Mouse (Mus musculus) midbrain, postnatal 0 days (tissue): Measurements from ENCODE around the gene Ehd4. TPM values are rescaled to one million over a fixed set of nuclear protein-coding genes. Genes with fewer than 3 reads are reported as not detected.

Experiments
- ATAC-seq: fragments of 200-750 bp; cut with Nextera tagmentation; 2 replicates; pipeline ENCODE4 v1.8.0; 2017; ENCODE audit warnings: moderate number of reproducible peaks, mild to moderate bottlenecking, moderate TSS enrichment, moderate library complexity; ENCODE audit not compliant: low FRiP score
- DNase-seq: peaks from one replicate; pipeline ENCODE4 v3.0.0-alpha.2; 2015; ENCODE audit warnings: low spot score
- H3K27ac ChIP-seq: fragments of 300-500 bp; sonication (generic); 2 replicates; pipeline ENCODE4 v1.5.1; 2014; ENCODE audit warnings: low read depth, mild to moderate bottlenecking, low read length, mixed read lengths
- H3K27me3 ChIP-seq: fragments of 300-500 bp; sonication (generic); 2 replicates; pipeline ENCODE4 v1.6.1; 2014; ENCODE audit warnings: low read length, control low read depth, mixed read lengths; ENCODE audit not compliant: insufficient read depth
- H3K36me3 ChIP-seq: fragments of 300-500 bp; sonication (generic); 2 replicates; pipeline ENCODE4 v1.6.1; 2014; ENCODE audit warnings: low read length, control low read depth, mixed read lengths; ENCODE audit not compliant: insufficient read depth
- H3K4me1 ChIP-seq: fragments of 300-500 bp; sonication (generic); 2 replicates; pipeline ENCODE4 v1.6.1; 2014; ENCODE audit warnings: mild to moderate bottlenecking, control low read depth, antibody characterized with exemption, low read length, mixed read lengths; ENCODE audit not compliant: insufficient read depth
- H3K4me2 ChIP-seq: fragments of 300-500 bp; sonication (generic); 2 replicates; pipeline ENCODE4 v1.6.1; 2014; ENCODE audit warnings: low read depth, mild to moderate bottlenecking, low read length, mixed read lengths; ENCODE audit not compliant: poor library complexity, severe bottlenecking
- H3K4me3 ChIP-seq: fragments of 300-500 bp; sonication (generic); 2 replicates; pipeline ENCODE4 v1.5.1; 2014; ENCODE audit warnings: low read depth, mild to moderate bottlenecking, low read length, moderate library complexity
- H3K9ac ChIP-seq: fragments of 300-500 bp; sonication (generic); replicated peaks from 2 replicates; pipeline ENCODE4 v1.6.1; 2014; ENCODE audit warnings: mild to moderate bottlenecking, low read length, moderate library complexity, mixed read lengths; ENCODE audit not compliant: poor library complexity, severe bottlenecking
- H3K9me3 ChIP-seq: fragments of 300-500 bp; sonication (generic); 2 replicates; pipeline ENCODE4 v1.6.1; 2016; ENCODE audit warnings: low read length, control low read depth
- CTCF ChIP-seq: IDR thresholded peaks from 2 replicates; pipeline ENCODE4 v1.5.1; 2016; ENCODE audit warnings: antibody characterized with exemption, mild to moderate bottlenecking
- WGBS: fragments of 180-500 bp; shearing (Covaris S2); extraction: QIAGEN DNeasy Blood & Tissue Kit; methylation state at CpG from one replicate; pipeline ENCODE4 v1.1.7; 2014; 5-methylcytosine and 5-hydroxymethylcytosine counted together
- polyA plus RNA-seq: library from polyadenylated mRNA; unstranded; fragments of >200 nt; fragmentation: Nextera tagmentation; extraction: Ambion mirVana; gene quantifications from 2 replicates; pipeline ENCODE4 v1.2.1, GENCODE M21; 2015
- total RNA-seq: library from RNA; depleted of rRNA; stranded (reverse); fragments of >200 nt; gene quantifications from 2 replicates; pipeline ENCODE4 v1.2.3, GENCODE M21; 2014

Ehd4 gene
- total and polyA plus RNA-seq, 2 experiments from 2014 or later = 9.5 to 16.2 TPM

- H3K27me3 ChIP-seq = no peaks in the 10 kb centered on the region
- WGBS = 82% methylated on average over 4 of the region's 4 CpGs
- no peak for TF ChIP-seq CTCF
- no peaks in the 10 kb centered on the region for H3K36me3 ChIP-seq
- no peak overlapping the region for H3K27ac ChIP-seq
- H3K4me1 ChIP-seq = no peaks in the 10 kb centered on the region
- no peak overlapping the region for H3K4me3 ChIP-seq
- ATAC-seq (no peak), DNase-seq (no peak)
- no peak overlapping the region for H3K9ac ChIP-seq
- no peak overlapping the region for H3K4me2 ChIP-seq
- H3K9me3 ChIP-seq = no peaks in the 10 kb centered on the region
Observed at GRCm38 (mm10) chr2:120114977-120115376, 39.4 kb downstream of the Ehd4 start.

- Histone ChIP-seq H3K9me3 (no peaks in the 10 kb centered on the region), H3K36me3 (no peaks in the 10 kb centered on the region), H3K4me3 (no peak overlapping the region), H3K4me2 (no peak overlapping the region), H3K27me3 (no peaks in the 10 kb centered on the region), H3K9ac (no peak overlapping the region), H3K4me1 (no peaks in the 10 kb centered on the region), H3K27ac (no peak overlapping the region)
- ATAC-seq (no peak), DNase-seq (no peak)
- 89% methylated on average over 3 of the region's 3 CpGs for WGBS
- no peak for TF ChIP-seq CTCF
Observed at GRCm38 (mm10) chr2:120113963-120114362, 40.4 kb downstream of the Ehd4 start.

- ATAC-seq (no peak), DNase-seq (no peak)
- no peaks in the 10 kb centered on the region for H3K27me3 ChIP-seq
- 91% methylated on average over 6 of the region's 6 CpGs for WGBS
- H3K9ac ChIP-seq = no peak overlapping the region
- TF ChIP-seq CTCF = no peak
- H3K4me3 ChIP-seq = no peak overlapping the region
- H3K4me2 ChIP-seq = no peak overlapping the region
- no peaks in the 10 kb centered on the region for H3K36me3 ChIP-seq
- no peaks in the 10 kb centered on the region for H3K9me3 ChIP-seq
- H3K27ac ChIP-seq = no peak overlapping the region
- H3K4me1 ChIP-seq = no peaks in the 10 kb centered on the region
Observed at GRCm38 (mm10) chr2:120113476-120113875, 40.9 kb downstream of the Ehd4 start.

- Histone ChIP-seq H3K27me3 (no peaks in the 10 kb centered on the region), H3K4me2 (no peak overlapping the region), H3K27ac (no peak overlapping the region), H3K9me3 (no peaks in the 10 kb centered on the region), H3K9ac (no peak overlapping the region), H3K4me1 (no peaks in the 10 kb centered on the region), H3K4me3 (no peak overlapping the region), H3K36me3 (no peaks in the 10 kb centered on the region)
- DNase-seq (no peak), ATAC-seq (no peak)
- no peak for TF ChIP-seq CTCF
- WGBS = 57% methylated on average over 4 of the region's 4 CpGs
Observed at GRCm38 (mm10) chr2:120111596-120111995, 42.8 kb downstream of the Ehd4 start.

GRCm38 (mm10) chr2:120111172-120111571, 43.2 kb downstream of the Ehd4 start:
- Histone ChIP-seq H3K4me3 (no peak overlapping the region), H3K9me3 (no peaks in the 10 kb centered on the region), H3K27me3 (no peaks in the 10 kb centered on the region), H3K9ac (no peak overlapping the region), H3K4me2 (no peak overlapping the region), H3K27ac (no peak overlapping the region), H3K4me1 (no peaks in the 10 kb centered on the region), H3K36me3 (no peaks in the 10 kb centered on the region)
- ATAC-seq = no peak
- WGBS = 77% methylated on average over 3 of the region's 3 CpGs
- no peak for TF ChIP-seq CTCF
- DNase-seq = no peak

- H3K4me1 ChIP-seq = no peaks in the 10 kb centered on the region
- no peaks in the 10 kb centered on the region for H3K27me3 ChIP-seq
- no peak for ATAC-seq
- WGBS = 88% methylated on average over 4 of the region's 4 CpGs
- no peak overlapping the region for H3K9ac ChIP-seq
- DNase-seq = no peak
- no peaks in the 10 kb centered on the region for H3K36me3 ChIP-seq
- no peak overlapping the region for H3K27ac ChIP-seq
- H3K9me3 ChIP-seq = no peaks in the 10 kb centered on the region
- TF ChIP-seq CTCF = no peak
- H3K4me2 ChIP-seq = no peak overlapping the region
- H3K4me3 ChIP-seq = no peak overlapping the region
Observed at GRCm38 (mm10) chr2:120108077-120108476, 46.3 kb downstream of the Ehd4 start.

- no peak for ATAC-seq
- no peaks in the 10 kb centered on the region for H3K36me3 ChIP-seq
- no peaks in the 10 kb centered on the region for H3K27me3 ChIP-seq
- no peak overlapping the region for H3K27ac ChIP-seq
- no peak for TF ChIP-seq CTCF
- no peak overlapping the region for H3K4me3 ChIP-seq
- H3K4me1 ChIP-seq = no peaks in the 10 kb centered on the region
- no peak for DNase-seq
- no peak overlapping the region for H3K9ac ChIP-seq
- WGBS = 73% methylated on average over 2 of the region's 2 CpGs
- H3K4me2 ChIP-seq = no peak overlapping the region
- no peaks in the 10 kb centered on the region for H3K9me3 ChIP-seq
Observed at GRCm38 (mm10) chr2:120107446-120107845, 47.0 kb downstream of the Ehd4 start.
